Mouse (Mus musculus) gastrocnemius, postnatal 14 days (tissue): ENCODE measurements around the gene Sestd1. TPM values are rescaled to one million over a fixed set of nuclear protein-coding genes. Genes with fewer than 3 reads are reported as not detected.

Experiments
- DNase-seq: peaks from one replicate; pipeline ENCODE4 v3.0.0; 2021; ENCODE audit warnings: mixed read lengths
- intact Hi-C: fragments of 180-260 bp; cut with DNase I; formaldehyde crosslinking; loops from one replicate; pipeline ENCODE4 v1.15.1; 2025; ENCODE audit warnings: low total_unique reads
- total RNA-seq, 2 experiments: library from RNA; stranded (reverse); gene quantifications; 2 replicates each; pipeline ENCODE4 v1.2.3; 2021

Gene Sestd1
- total RNA-seq, 2 experiments from 2014 or later = 11.0 to 11.1 TPM

DNA sequence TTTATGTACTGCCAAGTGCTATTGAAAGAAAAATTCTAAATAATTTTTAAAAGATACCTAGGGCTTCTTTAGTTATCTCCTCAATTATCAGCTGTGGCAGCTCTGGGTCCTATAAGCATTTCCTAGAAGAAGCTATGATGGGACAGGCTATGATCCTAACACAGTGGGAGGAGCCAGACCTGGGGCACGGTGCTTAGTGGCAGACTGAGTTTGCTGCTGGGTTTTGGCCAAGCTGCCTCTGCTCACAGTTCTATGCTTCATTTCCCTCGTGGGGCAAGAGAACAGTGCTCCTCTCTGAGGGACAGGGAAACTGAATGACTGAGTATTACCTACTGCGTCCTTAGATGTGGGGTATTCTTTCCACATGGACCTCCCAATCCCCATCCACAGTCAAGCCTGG is 42.3 kb downstream of the Sestd1 start:
- DNase-seq = no peak
- intact Hi-C loops = no loop called here

- intact Hi-C loops = no loop called here
- no peak for DNase-seq
Measured at GRCm38 (mm10) chr2:77236860-77237259, 43.5 kb downstream of the Sestd1 start.

DNA sequence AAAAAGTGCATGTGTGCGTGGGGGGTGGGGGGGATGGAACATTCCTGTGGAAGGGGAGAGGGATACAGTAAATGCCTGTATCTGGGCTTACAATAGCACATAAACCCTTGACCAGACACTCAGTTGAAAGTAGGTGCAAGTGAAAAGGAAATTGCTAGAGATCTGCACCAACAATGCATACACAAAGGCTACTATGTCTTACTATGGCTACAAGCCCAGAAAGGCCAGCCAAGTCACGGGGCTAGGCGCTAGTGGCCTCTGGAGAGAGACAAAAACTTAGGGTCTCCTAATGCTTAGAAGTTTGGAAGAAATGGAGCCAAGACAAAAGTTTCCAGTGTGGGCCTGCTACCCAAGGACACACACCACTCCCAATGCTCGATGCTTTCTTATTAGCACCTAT is 44.5 kb downstream of the Sestd1 start:
- DNase-seq = no peak
- intact Hi-C loops = no loop called here

DNA sequence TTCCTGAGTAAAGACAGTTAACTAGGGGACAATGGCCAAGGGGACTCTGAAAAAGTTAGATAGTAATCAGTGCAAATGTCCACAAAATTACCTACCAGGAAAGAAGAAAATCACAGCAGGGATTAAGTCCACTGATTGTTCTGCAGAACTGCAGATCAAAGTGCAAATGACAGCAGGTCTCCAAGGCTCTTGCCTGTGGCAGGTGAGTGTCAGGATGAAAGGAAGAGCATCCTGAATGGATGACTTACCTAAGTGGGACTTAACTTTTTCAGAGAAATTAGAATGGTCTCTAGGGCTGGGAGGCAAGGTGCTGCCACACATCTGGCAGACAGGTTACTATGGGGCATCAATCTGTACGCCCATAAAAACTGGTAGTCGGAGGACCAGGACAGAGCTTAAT is 47.8 kb downstream of the Sestd1 start:
- intact Hi-C loops = no loop called here
- no peak for DNase-seq

DNA sequence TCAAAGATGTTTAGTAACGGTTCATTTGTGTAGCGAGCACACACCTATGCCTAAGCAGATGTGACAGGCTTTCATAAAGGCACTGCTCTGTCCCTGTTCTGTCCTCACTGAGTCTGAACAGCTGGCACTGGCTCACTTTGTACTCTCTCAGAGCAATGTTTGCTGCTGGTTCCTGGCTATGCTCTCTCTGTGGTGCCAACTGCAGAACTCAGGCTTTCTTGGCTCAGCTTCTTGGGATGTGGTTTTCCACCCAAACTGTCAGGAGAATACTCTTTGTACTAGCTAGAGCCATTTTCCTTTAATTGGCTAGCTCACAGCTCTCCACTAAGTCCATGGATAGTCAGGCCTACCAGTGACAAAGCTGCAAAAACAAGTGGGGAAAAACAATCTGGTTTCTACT is 59.4 kb downstream of the Sestd1 start:
- no peak for DNase-seq
- intact Hi-C loops = no loop called here

- DNase-seq = no peak
- intact Hi-C loops = no loop called here
Measured at GRCm38 (mm10) chr2:77212885-77213284, 67.5 kb downstream of the Sestd1 start.

DNA sequence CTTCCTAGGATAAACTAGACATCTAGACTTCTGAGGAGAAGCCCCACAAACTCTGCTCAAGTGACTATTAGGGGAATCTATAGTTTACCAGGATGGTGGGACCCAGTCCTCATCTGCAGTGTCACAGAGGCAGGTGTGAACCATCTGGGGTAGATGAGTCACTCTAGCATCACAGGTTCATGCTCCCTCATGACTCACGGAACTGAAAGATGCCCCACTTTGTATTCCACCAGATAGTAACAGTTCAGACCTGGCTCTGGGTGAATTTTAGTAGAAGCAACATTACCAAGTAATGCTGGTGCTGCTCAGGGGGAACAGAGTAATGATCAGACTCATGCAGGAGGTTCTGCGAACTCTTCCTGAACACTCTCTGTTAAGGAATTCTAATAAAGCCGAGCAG is 73.4 kb downstream of the Sestd1 start:
- DNase-seq = no peak
- intact Hi-C loops = loop anchor here (10.0 kb wide), 1 partner anchor 122 kb away; no protein-coding TSS in a partner anchor

DNA sequence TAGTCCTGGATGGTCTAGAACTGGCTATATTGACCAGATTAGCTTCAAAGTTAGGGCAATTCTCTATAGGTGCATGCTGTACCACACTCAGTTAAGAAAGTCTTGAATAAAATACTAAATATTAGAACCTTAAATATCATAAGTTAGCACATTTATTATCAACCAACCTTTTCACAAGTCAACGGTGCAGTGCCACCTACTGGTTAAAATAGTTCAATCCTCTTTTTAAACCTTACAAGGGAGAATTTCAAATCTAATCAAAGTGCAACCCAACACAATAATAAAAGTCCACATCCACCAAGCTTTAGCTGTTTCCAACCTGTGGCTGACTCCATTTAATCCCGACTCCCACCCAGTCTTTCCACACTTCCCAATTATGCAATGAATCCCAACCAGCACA is 76.5 kb downstream of the Sestd1 start:
- intact Hi-C loops = loop anchor here (10.0 kb wide), 1 partner anchor 119 kb away; no protein-coding TSS in a partner anchor

GRCm38 (mm10) chr2:77201900-77202299 is 78.5 kb downstream of the Sestd1 start:
- DNase-seq = no peak
- intact Hi-C loops = loop anchor here (10.0 kb wide), 1 partner anchor 117 kb away; no protein-coding TSS in a partner anchor

More for the DNA sequence above, 76.5 kb downstream of the Sestd1 start:
- no peak for DNase-seq

DNA sequence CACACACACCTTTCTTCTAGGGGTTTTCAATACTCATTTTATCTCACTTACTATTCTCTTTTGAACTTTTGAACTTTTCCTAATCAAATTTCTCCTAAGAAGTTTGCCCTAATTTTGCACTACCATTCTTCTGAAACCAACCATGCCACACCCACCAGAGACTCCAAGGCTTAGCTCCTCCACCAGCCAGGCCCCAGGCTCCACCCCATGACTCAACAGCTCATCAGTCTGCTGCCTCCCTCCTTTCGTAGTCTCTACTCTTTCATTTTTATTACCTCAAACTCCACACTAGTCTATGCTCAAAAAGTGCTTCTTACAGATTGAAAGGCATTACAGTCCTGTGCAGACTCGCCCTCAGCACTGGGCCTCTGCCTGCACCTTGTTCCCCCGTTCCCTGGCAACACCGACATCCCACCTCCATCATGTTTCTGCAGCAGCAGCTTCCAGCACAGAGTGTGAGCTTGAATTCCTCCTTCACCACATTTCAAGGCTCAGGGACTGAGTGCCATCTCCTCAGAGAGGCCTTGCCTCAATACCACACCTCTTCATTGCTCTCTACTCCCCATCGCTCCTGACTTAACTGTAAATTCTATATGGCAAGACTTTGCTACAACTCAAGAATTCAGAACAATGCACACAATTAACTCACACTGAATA is 79.3 kb downstream of the Sestd1 start:
- intact Hi-C loops = loop anchor here (10.0 kb wide), 1 partner anchor 116 kb away; no protein-coding TSS in a partner anchor
- DNase-seq = no peak

DNA sequence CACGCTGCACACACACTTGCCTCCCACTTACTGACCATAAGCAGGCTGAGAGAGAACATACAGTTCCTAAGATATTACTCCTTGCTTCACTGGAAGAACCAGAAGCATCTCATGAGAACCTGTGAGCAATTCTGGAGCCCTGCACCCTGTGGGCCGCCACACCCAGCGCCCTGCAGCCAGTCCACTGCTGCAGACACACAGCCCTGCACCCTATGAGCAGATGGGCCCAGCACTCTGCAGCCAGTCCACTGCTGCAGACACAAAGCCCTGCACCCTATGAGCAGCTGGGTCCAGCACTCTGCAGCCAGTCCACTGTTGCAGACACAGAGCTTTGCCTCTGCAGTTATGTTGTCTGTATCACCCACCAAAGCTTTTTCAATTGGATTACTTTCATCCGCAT is 80.0 kb downstream of the Sestd1 start:
- intact Hi-C loops = loop anchor here (10.0 kb wide), 1 partner anchor 116 kb away; no protein-coding TSS in a partner anchor
- no peak for DNase-seq

DNA sequence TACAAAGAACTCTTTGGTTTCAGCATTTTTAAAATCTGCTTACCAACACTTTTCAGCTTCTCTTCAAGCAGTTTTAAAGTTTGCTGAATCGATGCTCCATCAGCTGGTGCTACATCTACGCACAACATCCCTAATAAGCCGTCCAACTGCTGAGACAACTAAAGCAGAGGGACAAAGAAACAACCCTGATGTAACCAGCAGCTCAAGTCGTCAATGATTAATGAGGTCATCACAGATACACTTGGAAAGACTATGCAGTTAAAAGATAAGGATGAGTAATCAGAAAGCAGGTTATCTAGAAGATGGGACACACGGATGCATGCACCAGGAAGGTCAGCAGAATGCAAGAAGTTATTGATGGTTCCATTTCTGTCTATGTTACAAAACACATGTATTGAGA is 82.1 kb downstream of the Sestd1 start:
- DNase-seq = no peak
- intact Hi-C loops = no loop called here

DNA sequence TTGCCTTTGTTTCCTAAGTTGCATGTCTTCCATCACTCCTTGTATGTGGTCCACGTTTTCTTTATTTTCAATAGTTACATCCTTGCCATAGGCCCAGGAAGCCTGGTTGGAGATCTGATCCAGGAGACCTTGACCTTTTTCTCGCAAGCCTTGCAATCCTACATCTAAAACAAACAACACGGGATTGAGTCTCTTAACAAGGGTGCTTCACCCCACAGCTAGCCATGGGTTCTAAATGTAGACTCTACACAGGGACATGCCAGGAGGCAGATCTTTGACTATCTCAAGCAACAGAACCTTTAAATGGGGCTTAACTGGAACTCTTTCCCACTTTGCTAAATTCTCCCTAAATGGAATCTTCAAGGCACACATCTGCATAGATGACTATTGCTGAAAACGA is 83.6 kb downstream of the Sestd1 start:
- intact Hi-C loops = no loop called here

GRCm38 (mm10) chr2:77195056-77195455 is 85.3 kb downstream of the Sestd1 start:
- DNase-seq = no peak
- intact Hi-C loops = no loop called here

More for the DNA sequence above, 83.6 kb downstream of the Sestd1 start:
- no peak for DNase-seq

GRCm38 (mm10) chr2:77191811-77192210 is 88.6 kb downstream of the Sestd1 start:
- intact Hi-C loops = no loop called here

DNA sequence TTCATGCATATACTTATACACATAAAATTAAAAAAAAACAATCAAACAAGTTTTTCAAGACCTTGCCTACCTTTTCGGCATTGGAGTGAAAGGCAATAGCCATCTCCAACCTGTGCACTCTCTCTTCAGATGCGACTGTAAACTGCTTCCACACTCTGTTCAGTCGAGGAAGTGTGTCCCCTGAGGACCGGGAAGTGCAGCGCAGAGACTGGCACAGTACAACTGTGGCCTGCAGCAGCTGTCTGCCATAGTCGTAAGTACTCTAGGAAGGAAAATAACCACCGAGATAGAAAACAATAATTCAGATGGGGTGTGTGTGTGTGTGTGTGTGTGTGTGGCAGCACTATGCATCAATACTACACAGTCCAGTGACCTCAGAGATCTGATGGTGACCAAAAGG is 89.5 kb downstream of the Sestd1 start:
- intact Hi-C loops = no loop called here
- DNase-seq = no peak

More at GRCm38 (mm10) chr2:77191811-77192210, 88.6 kb downstream of the Sestd1 start:
- DNase-seq = no peak

- intact Hi-C loops = no loop called here
- DNase-seq = no peak
Measured at GRCm38 (mm10) chr2:77190301-77190700, 90.1 kb downstream of the Sestd1 start.

DNA sequence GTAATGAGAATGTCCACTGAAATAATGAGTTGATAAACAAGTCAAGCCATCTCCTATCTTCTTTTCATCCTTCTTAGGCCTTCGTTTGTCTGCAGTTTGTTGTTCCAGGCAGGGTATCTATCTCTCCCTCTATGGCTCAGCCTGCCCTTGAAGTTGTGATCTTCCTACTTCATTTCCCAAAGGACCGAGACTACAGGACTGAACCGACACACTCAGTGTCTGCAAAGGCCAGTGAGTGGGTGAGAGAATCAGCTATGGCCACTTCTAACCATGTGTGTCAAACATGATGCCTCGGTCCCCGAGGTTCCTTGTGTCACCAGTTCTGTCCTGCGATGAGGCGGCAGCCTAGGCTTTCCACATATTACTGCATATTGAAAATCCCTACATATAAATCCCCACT is 90.7 kb downstream of the Sestd1 start:
- DNase-seq = no peak
- intact Hi-C loops = no loop called here

- intact Hi-C loops = no loop called here
- no peak for DNase-seq
Measured at GRCm38 (mm10) chr2:77187501-77187900, 92.9 kb downstream of the Sestd1 start.

DNA sequence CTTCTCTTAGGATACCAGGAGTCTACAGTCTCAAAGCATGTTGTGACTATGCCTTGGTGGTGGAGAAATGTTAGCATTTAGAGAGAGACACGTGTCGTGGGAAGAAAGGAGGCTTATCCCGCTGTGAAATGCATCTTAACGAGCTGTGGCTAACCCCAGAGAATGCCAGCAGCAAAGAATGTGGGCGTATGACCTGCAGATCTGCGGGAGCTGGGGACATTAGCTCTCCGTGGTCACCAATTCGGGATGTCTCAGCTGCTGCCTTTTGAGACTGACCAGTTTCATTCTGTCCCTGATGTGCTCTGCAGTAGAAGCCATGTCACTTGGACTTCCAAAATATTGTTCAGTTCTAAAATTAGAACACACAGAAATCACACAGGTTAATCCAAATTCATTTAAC is 93.5 kb downstream of the Sestd1 start:
- intact Hi-C loops = no loop called here
- DNase-seq = no peak

- DNase-seq = no peak
- intact Hi-C loops = no loop called here
Measured at GRCm38 (mm10) chr2:77184049-77184571, 96.3 kb downstream of the Sestd1 start.
